Mouse (Mus musculus): ENCODE measurements at regions not wholly inside any gene's neighbourhood (a gene's known extent, or its start where the extent isn't known, plus 50 kb on each side); places are given as distances from the start of the nearest gene placed in this dataset.
A peak's percentile ranks its signal among the peaks of the same experiment; 100 is the strongest.

- DNase-seq (ENCODE audit: low spot score): no peak
- H3K9ac ChIP-seq (ENCODE audit: low read length): no peak overlapping the region
Measured at GRCm38 (mm10) chr19:14094191-14094590, 180.9 kb downstream of the Olfr1505 start.

GRCm38 (mm10) chr19:14096187-14096586, 182.9 kb downstream of the Olfr1505 start:
- 80% methylated on average over 5 of the region's 5 CpGs for WGBS
- ATAC-seq (replicated peaks; ENCODE audit: low FRiP score) (no peak), DNase-seq (ENCODE audit: low spot score) (no peak)
- Histone ChIP-seq H3K9ac (ENCODE audit: low read length) (no peak overlapping the region), H3K36me3 (ENCODE audit: control insufficient read depth, insufficient read depth, low read length) (no peaks in the 10 kb centered on the region), H3K27me3 (ENCODE audit: control insufficient read depth, insufficient read depth, low read length) (no peaks in the 10 kb centered on the region), H3K4me3 (ENCODE audit: low read depth, low read length) (no peak overlapping the region), H3K4me2 (ENCODE audit: low read depth, low read length, severe bottlenecking) (no peak overlapping the region), H3K27ac (ENCODE audit: low read depth, low read length) (no peak overlapping the region), H3K9me3 (ENCODE audit: control insufficient read depth, low read length) (no peaks in the 10 kb centered on the region), H3K4me1 (replicated peaks; ENCODE audit: control insufficient read depth, insufficient read depth, low read length) (no peaks in the 10 kb centered on the region)

More at GRCm38 (mm10) chr19:14094191-14094590, 180.9 kb downstream of the Olfr1505 start:
- no peaks in the 10 kb centered on the region for H3K9me3 ChIP-seq (ENCODE audit: control insufficient read depth, low read length)
- no peaks in the 10 kb centered on the region for H3K36me3 ChIP-seq (ENCODE audit: control insufficient read depth, insufficient read depth, low read length)
- H3K4me2 ChIP-seq (ENCODE audit: low read depth, low read length, severe bottlenecking): no peak overlapping the region
- WGBS: 75% methylated on average over 2 of the region's 2 CpGs
- H3K4me1 ChIP-seq (replicated peaks; ENCODE audit: control insufficient read depth, insufficient read depth, low read length): no peaks in the 10 kb centered on the region
- no peak overlapping the region for H3K4me3 ChIP-seq (ENCODE audit: low read depth, low read length)
- H3K27me3 ChIP-seq (ENCODE audit: control insufficient read depth, insufficient read depth, low read length): no peaks in the 10 kb centered on the region
- ATAC-seq (replicated peaks; ENCODE audit: low FRiP score): no peak
- H3K27ac ChIP-seq (ENCODE audit: low read depth, low read length): no peak overlapping the region

- DNase-seq (ENCODE audit: low spot score) (no peak), ATAC-seq (replicated peaks; ENCODE audit: low FRiP score) (no peak)
- no peak overlapping the region for H3K4me3 ChIP-seq (ENCODE audit: low read depth, low read length)
- 81% methylated on average over 4 of the region's 4 CpGs for WGBS
- H3K9ac ChIP-seq (ENCODE audit: low read length): no peak overlapping the region
- H3K4me1 ChIP-seq (replicated peaks; ENCODE audit: control insufficient read depth, insufficient read depth, low read length): no peaks in the 10 kb centered on the region
- H3K27ac ChIP-seq (ENCODE audit: low read depth, low read length): no peak overlapping the region
- no peaks in the 10 kb centered on the region for H3K36me3 ChIP-seq (ENCODE audit: control insufficient read depth, insufficient read depth, low read length)
- H3K27me3 ChIP-seq (ENCODE audit: control insufficient read depth, insufficient read depth, low read length): no peaks in the 10 kb centered on the region
- H3K9me3 ChIP-seq (ENCODE audit: control insufficient read depth, low read length): no peaks in the 10 kb centered on the region
- no peak overlapping the region for H3K4me2 ChIP-seq (ENCODE audit: low read depth, low read length, severe bottlenecking)
Measured at GRCm38 (mm10) chr19:14109091-14109490, 195.8 kb downstream of the Olfr1505 start.

- Histone ChIP-seq H3K9ac (ENCODE audit: low read length) (no peak overlapping the region), H3K36me3 (ENCODE audit: control insufficient read depth, insufficient read depth, low read length) (no peaks in the 10 kb centered on the region), H3K27me3 (ENCODE audit: control insufficient read depth, insufficient read depth, low read length) (peaks cover 12% of the 10 kb centered on the region), H3K4me3 (ENCODE audit: low read depth, low read length) (no peak overlapping the region), H3K27ac (ENCODE audit: low read depth, low read length) (no peak overlapping the region), H3K9me3 (ENCODE audit: control insufficient read depth, low read length) (no peaks in the 10 kb centered on the region), H3K4me1 (replicated peaks; ENCODE audit: control insufficient read depth, insufficient read depth, low read length) (peaks cover 5% of the 10 kb centered on the region; the same call in 1 of the 2 replicates), H3K4me2 (ENCODE audit: low read depth, low read length, severe bottlenecking) (no peak overlapping the region; the same call in 1 of the 2 replicates)
- WGBS: 9% methylated on average over 8 of the region's 8 CpGs
- DNase-seq (ENCODE audit: low spot score) (no peak), ATAC-seq (replicated peaks; ENCODE audit: low FRiP score) (0 out of 2 replicates have a peak, but pooled peaks have one; percentile 24)
Measured at GRCm38 (mm10) chr19:14123348-14124113, 210.2 kb downstream of the Olfr1505 start.

GRCm38 (mm10) chr19:14124250-14124827, 211.0 kb downstream of the Olfr1505 start:
- no peak for ATAC-seq (replicated peaks; ENCODE audit: low FRiP score)
- Histone ChIP-seq H3K9me3 (ENCODE audit: control insufficient read depth, low read length) (no peaks in the 10 kb centered on the region), H3K36me3 (ENCODE audit: control insufficient read depth, insufficient read depth, low read length) (no peaks in the 10 kb centered on the region), H3K4me1 (replicated peaks; ENCODE audit: control insufficient read depth, insufficient read depth, low read length) (peaks cover 7% of the 10 kb centered on the region; the same call in 1 of the 2 replicates), H3K4me3 (ENCODE audit: low read depth, low read length) (no peak overlapping the region), H3K27me3 (ENCODE audit: control insufficient read depth, insufficient read depth, low read length) (peaks cover 10% of the 10 kb centered on the region), H3K4me2 (ENCODE audit: low read depth, low read length, severe bottlenecking) (no peak overlapping the region), H3K27ac (ENCODE audit: low read depth, low read length) (no peak overlapping the region), H3K9ac (ENCODE audit: low read length) (no peak overlapping the region)
- no peak for DNase-seq (ENCODE audit: low spot score)
- 30% methylated on average over 5 of the region's 5 CpGs for WGBS

- ATAC-seq (replicated peaks; ENCODE audit: low FRiP score) (no peak), DNase-seq (ENCODE audit: low spot score) (no peak)
- Histone ChIP-seq H3K36me3 (ENCODE audit: control insufficient read depth, insufficient read depth, low read length) (no peaks in the 10 kb centered on the region), H3K27ac (ENCODE audit: low read depth, low read length) (no peak overlapping the region), H3K4me1 (replicated peaks; ENCODE audit: control insufficient read depth, insufficient read depth, low read length) (peaks cover 7% of the 10 kb centered on the region; the same call in 1 of the 2 replicates), H3K4me2 (ENCODE audit: low read depth, low read length, severe bottlenecking) (no peak overlapping the region), H3K4me3 (ENCODE audit: low read depth, low read length) (no peak overlapping the region), H3K9ac (ENCODE audit: low read length) (no peak overlapping the region), H3K9me3 (ENCODE audit: control insufficient read depth, low read length) (no peaks in the 10 kb centered on the region), H3K27me3 (ENCODE audit: control insufficient read depth, insufficient read depth, low read length) (peaks cover 10% of the 10 kb centered on the region)
- WGBS: 43% methylated on average over 5 of the region's 5 CpGs
Measured at GRCm38 (mm10) chr19:14124986-14125385, 211.7 kb downstream of the Olfr1505 start.

GRCm38 (mm10) chr19:14128397-14129209, 215.3 kb downstream of the Olfr1505 start:
- Histone ChIP-seq H3K4me3 (ENCODE audit: low read depth, low read length) (no peak overlapping the region), H3K27me3 (ENCODE audit: control insufficient read depth, insufficient read depth, low read length) (peaks cover 7% of the 10 kb centered on the region; the same call in 1 of the 2 replicates), H3K36me3 (ENCODE audit: control insufficient read depth, insufficient read depth, low read length) (no peaks in the 10 kb centered on the region), H3K4me2 (ENCODE audit: low read depth, low read length, severe bottlenecking) (no peak overlapping the region), H3K9me3 (ENCODE audit: control insufficient read depth, low read length) (no peaks in the 10 kb centered on the region), H3K4me1 (replicated peaks; ENCODE audit: control insufficient read depth, insufficient read depth, low read length) (0 out of 2 replicates have a peak, but pooled peaks cover 3% of the 10 kb centered on the region), H3K9ac (ENCODE audit: low read length) (no peak overlapping the region), H3K27ac (ENCODE audit: low read depth, low read length) (no peak overlapping the region)
- 9% methylated on average over 8 of the region's 8 CpGs for whole genome bisulfite sequencing
- ATAC-seq (replicated peaks; ENCODE audit: low FRiP score) (no peak), DNase-seq (ENCODE audit: low spot score) (no peak)

- H3K36me3 ChIP-seq (ENCODE audit: control insufficient read depth, insufficient read depth, low read length): no peaks in the 10 kb centered on the region
- no peaks in the 10 kb centered on the region for H3K9me3 ChIP-seq (ENCODE audit: control insufficient read depth, low read length)
- no peak overlapping the region for H3K4me2 ChIP-seq (ENCODE audit: low read depth, low read length, severe bottlenecking)
- no peaks in the 10 kb centered on the region for H3K27me3 ChIP-seq (ENCODE audit: control insufficient read depth, insufficient read depth, low read length)
- peaks cover 2% of the 10 kb centered on the region; the same call in 1 of the 2 replicates for H3K4me1 ChIP-seq (replicated peaks; ENCODE audit: control insufficient read depth, insufficient read depth, low read length)
- 64% methylated on average over 3 of the region's 3 CpGs for WGBS
- H3K4me3 ChIP-seq (ENCODE audit: low read depth, low read length): no peak overlapping the region
- ATAC-seq (replicated peaks; ENCODE audit: low FRiP score): no peak
- no peak overlapping the region for H3K27ac ChIP-seq (ENCODE audit: low read depth, low read length)
- no peak for DNase-seq (ENCODE audit: low spot score)
- H3K9ac ChIP-seq (ENCODE audit: low read length): no peak overlapping the region
Measured at GRCm38 (mm10) chr19:14161217-14161616, 247.9 kb downstream of the Olfr1505 start.
